Mouse (Mus musculus): Measurements from ENCODE around the gene Zmynd10. TPM values are rescaled to one million over a fixed set of nuclear protein-coding genes. Genes with fewer than 3 reads are reported as not detected.

Gene Zmynd10
- polyA plus RNA-seq, 1 experiment from 2014 or later = 0.74 TPM

DNA sequence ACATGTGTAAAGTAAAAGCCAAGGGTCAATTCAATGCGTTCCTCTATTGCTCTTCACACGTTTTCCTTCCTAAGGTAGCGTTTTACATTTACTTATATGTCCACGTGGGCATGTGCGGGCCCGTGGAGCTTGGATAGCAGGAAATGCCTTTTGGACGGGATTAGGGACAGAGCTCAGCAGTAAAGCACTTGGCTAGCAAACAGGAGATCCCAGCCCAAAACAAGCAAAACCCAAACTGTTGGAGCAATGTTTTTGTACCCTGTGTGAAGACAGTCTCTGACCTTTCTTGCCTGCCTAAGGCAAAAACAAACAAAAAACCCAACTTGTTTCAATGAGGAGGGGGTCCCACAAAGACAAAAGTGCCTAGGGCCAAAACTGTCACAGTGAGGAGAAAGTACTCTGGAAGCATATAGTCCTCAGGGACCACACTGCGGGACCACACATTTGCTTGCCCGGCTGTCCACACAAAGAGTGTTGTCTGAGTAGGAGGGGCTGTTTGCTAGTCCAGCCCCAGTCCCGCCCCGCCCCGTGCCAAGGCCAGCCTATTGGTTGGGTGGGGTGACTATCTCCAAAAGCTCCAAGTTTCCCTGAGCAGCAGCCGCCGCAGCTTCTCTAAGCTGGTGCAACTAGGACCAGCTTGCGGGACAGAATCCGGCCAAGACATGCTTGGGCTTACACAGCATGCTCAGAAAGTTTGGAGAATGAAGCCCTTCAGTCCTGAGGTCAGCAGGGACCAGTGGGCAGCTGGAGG, 29.4 kb downstream of the Zmynd10 start, which contains the start of gene Hyal1:
TSS of gene Hyal1 (plus strand) at position 571 of the 751 bp plus-strand sequence.
- peaks cover 20% of the 10 kb centered on the region for H3K4me1 ChIP-seq (ENCODE audit: control insufficient read depth, insufficient read depth, low read length)
- ATAC-seq (ENCODE audit: insufficient number of reproducible peaks, insufficient read depth, low FRiP score, low read depth) = peak; percentile 72

DNA sequence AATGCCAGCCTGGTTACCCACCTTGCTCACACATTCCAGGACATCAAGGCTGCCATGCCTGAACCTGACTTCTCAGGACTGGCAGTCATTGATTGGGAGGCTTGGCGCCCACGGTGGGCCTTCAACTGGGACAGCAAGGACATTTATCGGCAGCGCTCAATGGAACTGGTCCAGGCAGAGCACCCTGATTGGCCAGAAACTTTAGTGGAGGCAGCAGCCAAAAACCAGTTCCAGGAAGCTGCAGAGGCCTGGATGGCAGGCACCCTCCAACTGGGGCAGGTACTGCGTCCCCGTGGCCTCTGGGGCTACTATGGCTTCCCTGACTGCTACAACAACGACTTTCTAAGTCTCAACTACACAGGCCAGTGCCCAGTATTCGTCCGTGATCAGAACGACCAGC, 30.8 kb downstream of the Zmynd10 start:
- Histone ChIP-seq H3K9me3 (ENCODE audit: control insufficient read depth, low read depth, low read length) (no peaks in the 10 kb centered on the region), H3K4me1 (ENCODE audit: control insufficient read depth, insufficient read depth, low read length) (peaks cover 23% of the 10 kb centered on the region), H3K27me3 (ENCODE audit: control insufficient read depth, insufficient read depth, low read length) (no peaks in the 10 kb centered on the region), H3K36me3 (ENCODE audit: control insufficient read depth, insufficient read depth, low read length) (peaks cover 9% of the 10 kb centered on the region; the same call in 1 of the 2 replicates), H3K27ac (ENCODE audit: low read length) (no peak overlapping the region; the same call in 1 of the 2 replicates), H3K4me2 (replicated peaks; ENCODE audit: low read depth, low read length) (peak overlapping the region; percentile 39; the same call in 1 of the 2 replicates), H3K4me3 (ENCODE audit: low read depth, low read length) (no peak overlapping the region; the same call in 1 of the 2 replicates), H3K9ac (replicated peaks; ENCODE audit: low read depth, low read length) (no peak overlapping the region)
- no peak for ATAC-seq (ENCODE audit: insufficient number of reproducible peaks, insufficient read depth, low FRiP score, low read depth)
- WGBS = 91% methylated on average over 10 of the region's 10 CpGs

More for the DNA sequence above, 29.4 kb downstream of the Zmynd10 start, which contains the start of gene Hyal1:
- peak within 1 kb of the TSS; percentile 1; the same call in 1 of the 2 replicates for H3K9ac ChIP-seq (replicated peaks; ENCODE audit: low read depth, low read length)
- peaks cover 22% of the 10 kb centered on the region for H3K36me3 ChIP-seq (ENCODE audit: control insufficient read depth, insufficient read depth, low read length)
- no peaks in the 10 kb centered on the region for H3K9me3 ChIP-seq (ENCODE audit: control insufficient read depth, low read depth, low read length)
- H3K27ac ChIP-seq (ENCODE audit: low read length) = peak within 1 kb of the TSS; percentile 80
- H3K27me3 ChIP-seq (ENCODE audit: control insufficient read depth, insufficient read depth, low read length) = no peaks in the 10 kb centered on the region
- peak within 1 kb of the TSS; percentile 39 for H3K4me2 ChIP-seq (replicated peaks; ENCODE audit: low read depth, low read length)
- 16% methylated on average over 16 of the region's 16 CpGs for WGBS
- peak within 1 kb of the TSS; percentile 25 for H3K4me3 ChIP-seq (ENCODE audit: low read depth, low read length)

DNA sequence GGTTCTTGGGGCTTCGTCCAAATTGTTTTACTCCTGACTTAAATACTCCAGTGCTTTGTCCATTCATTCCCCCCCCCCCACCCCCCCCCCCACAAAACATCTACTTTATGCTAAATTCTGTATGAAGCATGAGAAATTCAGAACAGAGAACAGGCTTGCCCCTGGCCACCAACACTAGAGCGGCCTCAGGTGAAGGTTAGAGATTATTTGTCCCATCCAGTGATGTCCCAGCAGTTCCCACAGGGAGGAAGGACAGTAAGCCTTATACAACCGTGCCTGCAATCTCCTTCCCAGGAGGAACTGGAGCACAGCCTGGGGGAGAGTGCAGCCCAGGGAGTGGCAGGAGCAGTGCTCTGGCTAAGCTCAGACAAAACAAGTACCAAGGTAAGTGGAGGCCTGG, 31.5 kb downstream of the Zmynd10 start, which contains the start of gene Naa80:
TSS of gene Naa80 (plus strand) at position 301 of the 400 bp plus-strand sequence.
- WGBS = 81% methylated on average over 3 of the region's 3 CpGs
- no peak within 1 kb of the TSS for H3K9ac ChIP-seq (replicated peaks; ENCODE audit: low read depth, low read length)
- peaks cover 23% of the 10 kb centered on the region for H3K4me1 ChIP-seq (ENCODE audit: control insufficient read depth, insufficient read depth, low read length)
- H3K27me3 ChIP-seq (ENCODE audit: control insufficient read depth, insufficient read depth, low read length) = no peaks in the 10 kb centered on the region
- H3K9me3 ChIP-seq (ENCODE audit: control insufficient read depth, low read depth, low read length) = no peaks in the 10 kb centered on the region
- H3K4me2 ChIP-seq (replicated peaks; ENCODE audit: low read depth, low read length) = peak within 1 kb of the TSS; percentile 94
- peaks cover 2% of the 10 kb centered on the region; the same call in 1 of the 2 replicates for H3K36me3 ChIP-seq (ENCODE audit: control insufficient read depth, insufficient read depth, low read length)
- no peak for ATAC-seq (ENCODE audit: insufficient number of reproducible peaks, insufficient read depth, low FRiP score, low read depth)
- no peak within 1 kb of the TSS; the same call in 1 of the 2 replicates for H3K27ac ChIP-seq (ENCODE audit: low read length)
- H3K4me3 ChIP-seq (ENCODE audit: low read depth, low read length) = no peak within 1 kb of the TSS; the same call in 1 of the 2 replicates

DNA sequence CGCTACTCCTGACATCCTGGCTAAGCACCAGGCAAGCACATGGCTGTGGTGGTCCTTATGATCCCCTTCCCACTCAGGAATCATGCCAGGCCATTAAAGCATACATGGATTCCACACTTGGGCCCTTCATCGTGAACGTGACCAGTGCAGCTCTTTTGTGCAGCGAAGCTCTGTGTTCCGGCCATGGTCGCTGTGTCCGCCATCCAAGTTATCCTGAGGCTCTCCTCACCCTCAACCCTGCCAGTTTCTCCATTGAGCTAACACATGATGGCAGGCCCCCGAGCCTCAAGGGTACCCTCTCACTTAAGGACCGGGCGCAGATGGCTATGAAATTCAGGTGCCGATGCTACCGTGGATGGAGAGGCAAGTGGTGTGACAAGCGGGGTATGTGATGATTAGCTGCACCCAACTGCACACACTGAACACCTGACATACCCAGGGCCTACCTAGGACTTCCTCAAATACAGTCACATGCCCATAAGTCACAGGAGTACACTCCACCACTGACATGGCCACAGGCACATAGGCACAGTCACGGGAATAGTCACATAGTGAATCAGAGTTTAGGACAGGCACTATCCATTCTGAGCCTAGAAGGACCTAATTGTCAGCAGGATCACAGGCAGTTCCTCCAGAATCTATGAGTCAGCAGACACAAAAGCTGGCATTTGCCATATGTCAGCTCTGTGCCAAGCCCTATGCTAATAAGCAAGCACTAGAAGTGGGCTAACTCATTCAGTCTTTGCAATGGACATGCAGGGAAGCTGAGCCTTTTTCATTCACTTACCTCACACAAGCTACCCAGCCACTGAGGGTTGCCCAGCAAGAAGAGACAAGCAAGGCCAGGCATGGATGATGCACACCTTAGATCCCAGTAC, 32.2 kb downstream of the Zmynd10 start:
- no peak overlapping the region; the same call in 1 of the 2 replicates for H3K27ac ChIP-seq (ENCODE audit: low read length)
- no peaks in the 10 kb centered on the region; the same call in 1 of the 2 replicates for H3K36me3 ChIP-seq (ENCODE audit: control insufficient read depth, insufficient read depth, low read length)
- H3K4me2 ChIP-seq (replicated peaks; ENCODE audit: low read depth, low read length) = peak overlapping the region; percentile 94; the same call in 1 of the 2 replicates
- peaks cover 23% of the 10 kb centered on the region for H3K4me1 ChIP-seq (ENCODE audit: control insufficient read depth, insufficient read depth, low read length)
- no peak for ATAC-seq (ENCODE audit: insufficient number of reproducible peaks, insufficient read depth, low FRiP score, low read depth)
- no peak overlapping the region for H3K4me3 ChIP-seq (ENCODE audit: low read depth, low read length)
- no peaks in the 10 kb centered on the region for H3K27me3 ChIP-seq (ENCODE audit: control insufficient read depth, insufficient read depth, low read length)
- 92% methylated on average over 14 of the region's 14 CpGs for WGBS
- H3K9me3 ChIP-seq (ENCODE audit: control insufficient read depth, low read depth, low read length) = no peaks in the 10 kb centered on the region
- no peak overlapping the region for H3K9ac ChIP-seq (replicated peaks; ENCODE audit: low read depth, low read length)

DNA sequence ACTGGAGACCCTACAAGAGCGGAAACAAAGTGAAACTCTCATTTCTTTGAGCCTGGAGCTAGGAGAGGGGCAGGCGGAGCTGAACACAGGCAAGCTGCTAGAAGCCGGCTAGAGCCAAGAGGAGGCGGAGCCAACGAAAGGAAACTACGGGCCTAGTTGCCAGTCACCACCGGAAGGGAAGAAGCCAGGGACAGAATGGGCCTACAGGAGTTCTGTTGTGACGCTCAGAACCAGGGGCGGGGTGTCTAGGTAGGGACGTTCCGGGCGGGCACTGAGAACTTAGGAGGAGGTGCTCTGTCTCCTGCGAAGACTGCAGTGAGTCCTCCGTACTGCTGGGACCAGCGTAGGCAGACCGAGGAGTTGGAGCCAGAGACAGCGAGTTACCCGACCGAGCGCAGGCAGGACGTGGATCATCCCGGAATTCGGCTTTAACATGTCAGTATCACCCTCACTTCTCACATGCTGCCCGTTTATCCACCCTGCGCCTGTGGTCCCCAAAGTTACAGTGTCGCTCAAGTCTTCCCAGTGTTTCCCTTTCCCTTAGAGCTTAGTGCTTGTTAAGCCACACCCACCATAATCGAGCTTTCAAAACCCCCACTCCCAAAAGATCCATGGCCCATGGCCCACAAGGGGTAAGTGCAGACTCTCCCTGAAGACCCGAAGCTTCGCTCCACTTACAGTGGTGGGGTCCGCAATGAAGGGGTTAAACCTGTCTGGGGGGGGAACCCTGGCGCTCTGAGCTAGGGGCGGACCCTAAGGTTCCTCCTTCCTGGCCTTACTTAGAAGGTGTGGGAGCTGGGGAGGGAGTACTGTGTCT, 33.6 kb downstream of the Zmynd10 start, which contains the start of gene Hyal3:
TSS of gene Hyal3 (plus strand) at position 318 of the 817 bp plus-strand sequence.
- Histone ChIP-seq H3K27ac (ENCODE audit: low read length) (peak within 1 kb of the TSS; percentile 92), H3K4me1 (ENCODE audit: control insufficient read depth, insufficient read depth, low read length) (peaks cover 23% of the 10 kb centered on the region), H3K27me3 (ENCODE audit: control insufficient read depth, insufficient read depth, low read length) (no peaks in the 10 kb centered on the region), H3K9ac (replicated peaks; ENCODE audit: low read depth, low read length) (peak within 1 kb of the TSS; percentile 74), H3K4me2 (replicated peaks; ENCODE audit: low read depth, low read length) (peak within 1 kb of the TSS; percentile 94), H3K4me3 (ENCODE audit: low read depth, low read length) (peak within 1 kb of the TSS; percentile 52), H3K36me3 (ENCODE audit: control insufficient read depth, insufficient read depth, low read length) (no peaks in the 10 kb centered on the region; the same call in 1 of the 2 replicates), H3K9me3 (ENCODE audit: control insufficient read depth, low read depth, low read length) (no peaks in the 10 kb centered on the region)
- WGBS = under 1% methylated on average over 32 of the region's 32 CpGs
- ATAC-seq (ENCODE audit: insufficient number of reproducible peaks, insufficient read depth, low FRiP score, low read depth) = peak; percentile 71

DNA sequence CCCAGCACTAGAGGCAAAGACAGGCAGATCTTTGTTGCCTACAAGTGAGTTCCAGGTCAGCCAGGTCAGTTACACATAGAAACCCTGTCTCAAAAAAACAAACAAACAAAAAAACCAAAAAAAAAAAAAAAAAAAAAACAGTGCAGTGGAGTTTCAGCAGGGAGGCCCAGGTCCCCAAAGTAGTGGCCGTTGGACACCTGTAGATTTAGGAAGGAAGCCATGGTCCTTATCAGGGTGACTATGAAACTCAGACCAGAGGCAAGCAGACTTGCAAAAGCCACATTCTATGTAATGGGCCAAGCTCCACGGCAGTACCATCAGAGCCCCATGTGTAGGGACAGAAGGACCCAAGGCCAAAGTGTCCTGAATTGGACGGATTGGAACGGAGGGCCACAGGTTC, 34.5 kb downstream of the Zmynd10 start:
- peak overlapping the region; percentile 74 for H3K9ac ChIP-seq (replicated peaks; ENCODE audit: low read depth, low read length)
- ATAC-seq (ENCODE audit: insufficient number of reproducible peaks, insufficient read depth, low FRiP score, low read depth) = no peak
- 62% methylated on average over 4 of the region's 4 CpGs for WGBS

DNA sequence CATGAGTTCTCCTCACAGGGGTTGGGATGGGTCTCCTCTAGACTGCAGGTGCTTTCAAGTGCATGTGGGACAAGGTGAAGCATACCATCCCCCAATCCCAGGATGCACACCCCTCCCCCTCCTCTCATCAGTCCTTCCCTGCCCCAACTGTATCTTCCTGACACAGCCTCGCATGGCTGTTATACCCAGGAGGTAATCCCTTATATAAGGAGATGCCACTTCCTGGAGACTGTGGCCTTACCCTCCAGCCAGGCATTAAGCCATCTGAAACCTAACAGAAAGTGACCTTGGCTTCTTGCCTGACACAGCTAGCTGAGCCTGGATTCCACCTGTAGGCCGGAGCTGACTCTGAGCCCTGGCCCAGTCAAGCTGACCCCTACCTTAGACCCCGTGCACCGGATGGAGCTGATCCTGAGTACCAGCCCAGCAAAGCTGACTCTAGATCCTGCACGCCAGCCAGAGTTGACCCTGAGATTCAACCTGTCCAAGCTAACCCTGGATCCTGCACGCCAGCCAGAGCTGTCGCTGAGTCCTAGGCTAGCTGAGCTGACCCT, 35.5 kb downstream of the Zmynd10 start:
- Histone ChIP-seq H3K9ac (replicated peaks; ENCODE audit: low read depth, low read length) (no peak overlapping the region), H3K4me3 (ENCODE audit: low read depth, low read length) (no peak overlapping the region), H3K36me3 (ENCODE audit: control insufficient read depth, insufficient read depth, low read length) (no peaks in the 10 kb centered on the region; the same call in 1 of the 2 replicates), H3K4me1 (ENCODE audit: control insufficient read depth, insufficient read depth, low read length) (peaks cover 12% of the 10 kb centered on the region; the same call in 1 of the 2 replicates), H3K27me3 (ENCODE audit: control insufficient read depth, insufficient read depth, low read length) (no peaks in the 10 kb centered on the region), H3K9me3 (ENCODE audit: control insufficient read depth, low read depth, low read length) (no peaks in the 10 kb centered on the region), H3K4me2 (replicated peaks; ENCODE audit: low read depth, low read length) (no peak overlapping the region), H3K27ac (ENCODE audit: low read length) (no peak overlapping the region)
- 83% methylated on average over 7 of the region's 7 CpGs for WGBS
- no peak for ATAC-seq (ENCODE audit: insufficient number of reproducible peaks, insufficient read depth, low FRiP score, low read depth)

More for the DNA sequence above, 34.5 kb downstream of the Zmynd10 start:
- peak overlapping the region; percentile 92; the same call in 1 of the 2 replicates for H3K27ac ChIP-seq (ENCODE audit: low read length)
- no peaks in the 10 kb centered on the region; the same call in 1 of the 2 replicates for H3K36me3 ChIP-seq (ENCODE audit: control insufficient read depth, insufficient read depth, low read length)
- H3K9me3 ChIP-seq (ENCODE audit: control insufficient read depth, low read depth, low read length) = no peaks in the 10 kb centered on the region
- H3K4me3 ChIP-seq (ENCODE audit: low read depth, low read length) = peak overlapping the region; percentile 52
- H3K4me1 ChIP-seq (ENCODE audit: control insufficient read depth, insufficient read depth, low read length) = peaks cover 19% of the 10 kb centered on the region
- no peaks in the 10 kb centered on the region for H3K27me3 ChIP-seq (ENCODE audit: control insufficient read depth, insufficient read depth, low read length)
- H3K4me2 ChIP-seq (replicated peaks; ENCODE audit: low read depth, low read length) = peak overlapping the region; percentile 94

Data from stomach, embryonic 14.5 days (tissue).